Comparison of ENCODE assay signal across 21 mouse cellular contexts in the genomic region with DNA sequence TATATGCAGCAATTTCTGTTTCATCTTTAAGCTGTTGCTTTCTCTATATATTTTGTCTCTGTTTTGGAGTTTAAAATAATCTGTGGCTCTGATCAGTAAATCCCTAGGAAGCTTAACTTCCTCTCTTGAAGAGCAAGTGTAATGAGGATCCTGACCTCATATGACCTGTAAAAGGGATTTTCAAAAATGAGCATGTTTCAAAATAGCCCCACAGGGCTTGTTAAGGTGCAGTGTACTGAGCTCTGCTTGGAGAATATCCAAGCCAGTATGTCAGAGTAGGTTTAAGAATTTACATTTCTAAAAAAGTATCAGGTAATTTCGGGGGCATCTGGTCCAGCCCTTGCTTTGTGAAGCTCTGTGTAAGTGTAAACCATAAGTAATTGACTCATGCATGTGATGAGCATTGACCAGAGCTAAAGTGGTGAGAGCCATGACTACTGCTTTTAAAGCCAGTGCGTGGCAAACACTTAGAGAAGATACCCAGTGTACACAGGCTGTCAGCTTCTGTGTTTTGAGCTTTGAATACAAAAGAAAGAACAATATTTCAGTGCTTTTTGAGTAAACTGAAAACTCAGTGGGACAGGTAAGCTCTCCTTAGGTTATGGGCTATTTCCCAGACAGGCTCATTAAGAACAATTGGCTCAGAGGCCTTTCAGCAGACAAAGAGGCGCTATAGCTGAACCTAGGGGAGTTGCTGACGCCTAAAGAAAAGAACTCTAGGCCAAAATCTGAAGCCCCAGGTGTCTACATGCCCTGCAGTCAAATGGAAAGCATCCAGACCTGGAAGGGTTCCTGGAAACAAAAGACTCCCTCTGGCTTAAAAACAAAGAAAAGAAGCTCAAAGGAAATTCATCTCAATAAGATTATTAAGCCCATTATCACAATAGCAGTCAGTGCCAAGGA.
DNase-seq lines count a peak whose midpoint lies in the region; ATAC-seq lines count a peak whose summit lies in the region.
"Had no signal": no experiment of that assay in that cellular context is flagged by ENCODE, and none has a peak within 500 bp of the region (broad histone marks: within the 10 kb centered on the region; RNA-seq: fewer than 3 reads in every experiment).

No protein-coding gene starts in this region.

- peak overlapping the region; percentile 58 for H3K27ac ChIP-seq in hindbrain, embryonic 13.5 days
- H3K27ac ChIP-seq in hindbrain, embryonic 11.5 days (ENCODE audit: low read depth, low read length), result no peak overlapping the region
- no peak overlapping the region for H3K27ac ChIP-seq in midbrain, embryonic 13.5 days
- H3K27ac ChIP-seq: embryonic facial prominence, embryonic 15.5 days; forebrain, embryonic 15.5 days; gastrocnemius, adult 2 months; layer of hippocampus, adult 2 months; stomach, postnatal 0 days had no signal

- H3K4me3 ChIP-seq in hindbrain, embryonic 13.5 days, result no peak overlapping the region
- no peak overlapping the region for H3K4me3 ChIP-seq in hindbrain, embryonic 11.5 days (ENCODE audit: low read depth, low read length)
- H3K4me3 ChIP-seq in midbrain, embryonic 13.5 days (replicated peaks), result no peak overlapping the region
- H3K4me3 ChIP-seq: embryonic facial prominence, embryonic 15.5 days; forebrain, embryonic 15.5 days; gastrocnemius, adult 2 months; layer of hippocampus, adult 2 months had no signal

- H3K27me3 ChIP-seq in hindbrain, embryonic 13.5 days, result no peaks in the 10 kb centered on the region
- no peaks in the 10 kb centered on the region for H3K27me3 ChIP-seq in hindbrain, embryonic 11.5 days (ENCODE audit: control insufficient read depth, insufficient read depth, low read length)
- no peaks in the 10 kb centered on the region for H3K27me3 ChIP-seq in midbrain, embryonic 13.5 days
- H3K27me3 ChIP-seq: embryonic facial prominence, embryonic 15.5 days; forebrain, embryonic 15.5 days had no signal

- peaks cover 8% of the 10 kb centered on the region for H3K4me1 ChIP-seq in hindbrain, embryonic 13.5 days (replicated peaks)
- no peaks in the 10 kb centered on the region for H3K4me1 ChIP-seq in hindbrain, embryonic 11.5 days (replicated peaks; ENCODE audit: control insufficient read depth, insufficient read depth, low read length)
- H3K4me1 ChIP-seq in midbrain, embryonic 13.5 days (replicated peaks), result peaks cover 5% of the 10 kb centered on the region; the same call in 1 of the 2 replicates
- H3K4me1 ChIP-seq: embryonic facial prominence, embryonic 15.5 days had no signal

- no peak for DNase-seq in hindbrain, embryonic 11.5 days (ENCODE audit: low spot score)
- DNase-seq in ES-CJ7 (ENCODE audit: low read depth, low spot score) (peak; percentile 43), R1 (ENCODE audit: low read depth, low spot score) (peak; percentile 69)
- DNase-seq in heart, postnatal 25 days (ENCODE audit: low spot score), result no peak
- no peak for DNase-seq in urinary bladder, adult 18-20 months (ENCODE audit: low spot score in 2 of 2)
- DNase-seq: adrenal gland, adult 8-10 months; cerebellum, adult 8-10 months; gastrocnemius, adult 2 months; heart, adult 11 months; kidney, adult 18-20 months; kidney, postnatal 10 days; liver; liver, postnatal 0 days; right cerebral cortex, postnatal 25 days had no signal

- intact Hi-C loops in heart, postnatal 25 days (cut with DNase I), result no loop called here

- H3K9ac ChIP-seq in hindbrain, embryonic 13.5 days, result no peak overlapping the region
- H3K9ac ChIP-seq in hindbrain, embryonic 11.5 days (ENCODE audit: low read depth, low read length), result no peak overlapping the region
- no peak overlapping the region for H3K9ac ChIP-seq in midbrain, embryonic 13.5 days (replicated peaks)
- H3K9ac ChIP-seq: embryonic facial prominence, embryonic 15.5 days; forebrain, embryonic 15.5 days; liver, postnatal 0 days had no signal

- ATAC-seq in hindbrain, embryonic 13.5 days (ENCODE audit: low FRiP score), result no peak
- ATAC-seq in hindbrain, embryonic 11.5 days (ENCODE audit: low FRiP score), result no peak
- ATAC-seq in midbrain, embryonic 13.5 days, result 0 out of 2 replicates have a peak, but pooled peaks have one; percentile 37
- no peak for ATAC-seq in activated CD4-positive, CD25-positive, alpha-beta regulatory T cell, adult 4 months
- ATAC-seq: forebrain, embryonic 15.5 days; liver, postnatal 0 days had no signal

- no peaks in the 10 kb centered on the region for H3K9me3 ChIP-seq in hindbrain, embryonic 13.5 days
- no peaks in the 10 kb centered on the region for H3K9me3 ChIP-seq in hindbrain, embryonic 11.5 days (ENCODE audit: control insufficient read depth, low read length)
- H3K9me3 ChIP-seq in midbrain, embryonic 13.5 days, result no peaks in the 10 kb centered on the region
- H3K9me3 ChIP-seq: embryonic facial prominence, embryonic 15.5 days; forebrain, embryonic 15.5 days had no signal

- H3K36me3 ChIP-seq in hindbrain, embryonic 13.5 days, result no peaks in the 10 kb centered on the region
- H3K36me3 ChIP-seq in hindbrain, embryonic 11.5 days (ENCODE audit: control insufficient read depth, insufficient read depth, low read length), result no peaks in the 10 kb centered on the region
- no peaks in the 10 kb centered on the region for H3K36me3 ChIP-seq in midbrain, embryonic 13.5 days
- H3K36me3 ChIP-seq: embryonic facial prominence, embryonic 15.5 days; forebrain, embryonic 15.5 days had no signal

- 23% methylated on average over 4 of the region's 4 CpGs for WGBS in hindbrain, embryonic 13.5 days
- WGBS in hindbrain, embryonic 11.5 days, result 26% methylated on average over 4 of the region's 4 CpGs
- WGBS in midbrain, embryonic 13.5 days, result 19% methylated on average over 4 of the region's 4 CpGs

- H3K4me2 ChIP-seq in hindbrain, embryonic 13.5 days, result no peak overlapping the region
- no peak overlapping the region for H3K4me2 ChIP-seq in hindbrain, embryonic 11.5 days (replicated peaks; ENCODE audit: low read depth, low read length)
- no peak overlapping the region for H3K4me2 ChIP-seq in midbrain, embryonic 13.5 days (replicated peaks)
- H3K4me2 ChIP-seq: embryonic facial prominence, embryonic 15.5 days; forebrain, embryonic 15.5 days had no signal

Comparison
In these comparisons a context has a peak if more than half of its experiments do, and no peak if none do; other contexts are left out.
1. DNase-seq: peak in ES-CJ7 (single experiment) and R1 (single experiment); none in hindbrain, embryonic 11.5 days (single experiment), heart, postnatal 25 days (single experiment) and urinary bladder, adult 18-20 months (0 of 2).